Mouse (Mus musculus): Measurements from ENCODE around the gene Eef2. TPM values are rescaled to one million over a fixed set of nuclear protein-coding genes. Genes with fewer than 3 reads are reported as not detected.

The Eef2 gene
- 515 and 540 TPM in 2 replicates for polyA plus RNA-seq (2015; fragmentation: Nextera tagmentation; extraction: Ambion mirVana)

DNA sequence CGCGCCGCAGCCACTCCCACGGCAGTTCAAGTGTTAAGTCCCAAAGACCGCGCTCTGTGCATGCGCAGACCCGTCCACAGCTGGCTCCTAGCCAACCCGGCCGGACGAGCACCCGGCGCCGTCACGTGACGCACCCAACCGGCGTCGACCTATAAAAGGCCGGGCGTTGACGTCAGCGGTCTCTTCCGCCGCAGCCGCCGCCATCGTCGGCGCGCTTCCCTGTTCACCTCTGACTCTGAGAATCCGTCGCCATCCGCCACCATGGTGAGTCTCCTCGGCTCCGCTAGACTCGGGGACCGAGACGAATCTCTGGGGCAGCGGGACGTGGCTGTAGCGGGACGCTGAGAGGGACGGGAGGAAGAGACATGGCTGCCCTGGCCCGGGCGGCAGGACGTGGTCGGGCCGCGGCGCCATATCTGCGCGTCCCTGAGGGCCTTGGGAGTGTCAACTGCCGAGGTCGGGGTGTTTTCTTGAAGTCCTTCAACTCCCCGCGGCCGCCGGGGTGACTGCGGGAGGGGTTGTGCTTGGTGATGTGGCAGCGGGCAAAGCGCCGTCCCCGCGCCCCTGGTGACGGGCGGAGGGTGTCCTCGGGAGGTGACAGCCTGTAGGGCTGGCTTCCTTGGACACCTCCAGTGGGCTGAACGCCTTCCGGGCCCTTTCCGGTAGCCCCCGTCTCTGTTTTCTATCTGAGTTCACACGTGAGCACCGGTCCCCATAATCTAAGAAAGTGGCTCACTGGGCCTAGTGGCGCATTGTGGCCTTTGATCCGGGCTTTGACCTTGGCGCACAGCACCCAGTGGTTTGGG is at the start of gene Eef2:
TSS of gene Eef2 (plus strand) at position 166 of the 806 bp plus-strand sequence.
- peak within 1 kb of the TSS; percentile 94 for H3K9ac ChIP-seq
- H3K4me1 ChIP-seq (replicated peaks) = peaks cover 43% of the 10 kb centered on the region
- under 1% methylated on average over 77 of the region's 77 CpGs for WGBS
- peaks cover 41% of the 10 kb centered on the region for H3K36me3 ChIP-seq
- H3K9me3 ChIP-seq = no peaks in the 10 kb centered on the region
- H3K4me3 ChIP-seq (replicated peaks) = peak within 1 kb of the TSS; percentile 97
- ATAC-seq = peak; percentile 86
- peak within 1 kb of the TSS; percentile 92 for H3K4me2 ChIP-seq (replicated peaks)
- H3K27ac ChIP-seq = peak within 1 kb of the TSS; percentile 88
- H3K27me3 ChIP-seq (replicated peaks) = no peaks in the 10 kb centered on the region

DNA sequence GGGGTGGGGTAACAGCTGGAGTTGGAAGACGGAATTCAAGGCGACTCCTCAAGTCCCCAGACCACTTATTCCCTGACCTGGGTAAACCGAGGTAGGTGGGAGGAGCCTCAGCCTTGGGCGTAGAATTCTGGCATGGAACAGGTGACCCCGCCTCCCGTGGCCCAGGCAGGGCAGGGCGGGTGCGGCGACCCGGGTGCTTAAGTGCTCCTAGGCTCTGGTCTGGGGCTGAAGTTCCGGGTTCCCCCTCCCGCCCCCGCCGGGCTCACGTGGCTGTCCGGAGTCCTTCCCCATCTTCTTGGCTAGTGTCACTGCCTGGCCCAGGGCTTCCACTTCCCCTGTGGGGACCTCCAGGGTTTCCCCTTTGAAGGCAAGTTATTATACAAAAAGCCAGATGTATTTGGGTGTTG is 42.2 kb upstream of the Eef2 start:
- WGBS = 2% methylated on average over 16 of the region's 16 CpGs
- H3K9ac ChIP-seq = no peak overlapping the region
- no peaks in the 10 kb centered on the region for H3K9me3 ChIP-seq
- H3K4me2 ChIP-seq (replicated peaks) = peak overlapping the region; percentile 91
- H3K27me3 ChIP-seq (replicated peaks) = peaks cover 9% of the 10 kb centered on the region; the same call in 1 of the 2 replicates
- H3K4me1 ChIP-seq (replicated peaks) = peaks cover 30% of the 10 kb centered on the region
- peak overlapping the region; percentile 73; the same call in 1 of the 2 replicates for H3K27ac ChIP-seq
- no peak for ATAC-seq
- peak overlapping the region; percentile 13 for H3K4me3 ChIP-seq (replicated peaks)
- H3K36me3 ChIP-seq = no peaks in the 10 kb centered on the region

- Histone ChIP-seq H3K27me3 (replicated peaks) (peaks cover 9% of the 10 kb centered on the region; the same call in 1 of the 2 replicates), H3K9me3 (no peaks in the 10 kb centered on the region), H3K27ac (peak within 1 kb of the TSS; percentile 97), H3K9ac (peak within 1 kb of the TSS; percentile 79), H3K4me3 (replicated peaks) (peak within 1 kb of the TSS; percentile 67), H3K4me2 (replicated peaks) (peak within 1 kb of the TSS; percentile 91), H3K4me1 (replicated peaks) (peaks cover 34% of the 10 kb centered on the region), H3K36me3 (no peaks in the 10 kb centered on the region)
- no peak for ATAC-seq
- WGBS = 3% methylated on average over 41 of the region's 41 CpGs
These were observed 41.3 kb upstream of the Eef2 start, which contains the start of gene Zbtb7a for GRCm38 (mm10) chr10:81134966-81135681. TSS of gene Zbtb7a (plus strand) at chr10:81135220.

- peak; percentile 47 for ATAC-seq
- WGBS = under 1% methylated on average over 86 of the region's 86 CpGs
These were observed 40.4 kb upstream of the Eef2 start for GRCm38 (mm10) chr10:81135831-81136705.

GRCm38 (mm10) chr10:81136706-81137231 is 39.7 kb upstream of the Eef2 start:
- peak; percentile 15 for ATAC-seq
- no peaks in the 10 kb centered on the region for H3K9me3 ChIP-seq
- H3K9ac ChIP-seq = peak overlapping the region; percentile 79
- H3K27ac ChIP-seq = peak overlapping the region; percentile 97
- under 1% methylated on average over 47 of the region's 50 CpGs for WGBS
- H3K27me3 ChIP-seq (replicated peaks) = peaks cover 9% of the 10 kb centered on the region; the same call in 1 of the 2 replicates
- H3K4me2 ChIP-seq (replicated peaks) = peak overlapping the region; percentile 91
- H3K36me3 ChIP-seq = no peaks in the 10 kb centered on the region
- H3K4me1 ChIP-seq (replicated peaks) = peaks cover 47% of the 10 kb centered on the region
- H3K4me3 ChIP-seq (replicated peaks) = peak overlapping the region; percentile 67

More at GRCm38 (mm10) chr10:81135831-81136705, 40.4 kb upstream of the Eef2 start:
- H3K4me2 ChIP-seq (replicated peaks) = peak overlapping the region; percentile 91
- H3K9me3 ChIP-seq = no peaks in the 10 kb centered on the region
- H3K36me3 ChIP-seq = no peaks in the 10 kb centered on the region
- peak overlapping the region; percentile 79 for H3K9ac ChIP-seq
- H3K4me1 ChIP-seq (replicated peaks) = peaks cover 42% of the 10 kb centered on the region
- H3K4me3 ChIP-seq (replicated peaks) = peak overlapping the region; percentile 67
- peak overlapping the region; percentile 97 for H3K27ac ChIP-seq
- H3K27me3 ChIP-seq (replicated peaks) = peaks cover 9% of the 10 kb centered on the region; the same call in 1 of the 2 replicates

DNA sequence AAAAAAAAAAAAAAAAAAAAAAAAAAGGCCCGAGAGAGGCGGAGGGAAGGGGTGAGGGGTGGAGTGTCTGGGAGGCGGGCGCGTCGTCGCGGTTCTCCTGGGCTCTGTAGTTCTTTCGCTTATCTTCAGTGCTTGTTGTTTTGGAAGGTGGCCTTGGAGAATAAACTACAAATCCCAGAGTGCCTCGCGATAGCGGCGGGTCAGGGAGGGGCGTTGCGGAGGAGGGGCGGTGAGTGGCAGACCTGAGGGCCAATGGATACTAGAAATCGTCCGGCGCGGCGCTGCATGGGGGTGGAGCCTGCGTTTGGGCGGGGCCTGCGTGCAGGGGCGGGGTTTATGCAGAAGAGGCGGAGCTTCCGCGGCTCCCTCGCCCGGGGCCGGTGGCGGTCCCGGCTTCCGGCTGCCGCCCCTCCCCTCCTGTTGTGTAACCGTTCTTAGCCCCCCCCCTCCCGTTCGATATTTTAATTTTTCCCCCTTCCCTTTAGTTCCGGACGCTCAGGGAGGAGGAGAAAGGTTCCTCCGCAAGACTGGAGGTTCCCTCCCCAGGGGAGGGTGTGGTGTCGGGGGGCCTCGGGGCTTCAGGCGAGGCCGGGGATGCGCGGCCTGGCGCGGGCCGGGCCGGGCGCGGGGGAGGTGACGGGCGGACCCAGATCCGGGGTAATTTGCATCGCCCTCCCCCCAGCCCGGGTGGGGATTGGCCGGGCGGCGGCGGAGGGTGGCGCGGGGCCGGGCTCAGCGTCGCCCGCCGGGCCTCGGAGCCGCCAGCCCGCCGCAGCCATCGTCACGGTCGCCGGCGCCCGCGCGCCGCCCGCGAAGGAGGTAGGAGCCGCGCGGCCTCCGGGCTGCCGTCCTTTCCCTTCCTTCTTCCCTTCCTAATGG is 38.9 kb upstream of the Eef2 start:
- Histone ChIP-seq H3K4me3 (replicated peaks) (peak overlapping the region; percentile 67), H3K27ac (peak overlapping the region; percentile 97), H3K4me2 (replicated peaks) (peak overlapping the region; percentile 86), H3K9me3 (no peaks in the 10 kb centered on the region), H3K36me3 (no peaks in the 10 kb centered on the region), H3K4me1 (replicated peaks) (peaks cover 50% of the 10 kb centered on the region), H3K9ac (peak overlapping the region; percentile 90), H3K27me3 (replicated peaks) (peaks cover 9% of the 10 kb centered on the region; the same call in 1 of the 2 replicates)
- ATAC-seq = peak; percentile 84
- WGBS = under 1% methylated on average over 74 of the region's 89 CpGs

DNA sequence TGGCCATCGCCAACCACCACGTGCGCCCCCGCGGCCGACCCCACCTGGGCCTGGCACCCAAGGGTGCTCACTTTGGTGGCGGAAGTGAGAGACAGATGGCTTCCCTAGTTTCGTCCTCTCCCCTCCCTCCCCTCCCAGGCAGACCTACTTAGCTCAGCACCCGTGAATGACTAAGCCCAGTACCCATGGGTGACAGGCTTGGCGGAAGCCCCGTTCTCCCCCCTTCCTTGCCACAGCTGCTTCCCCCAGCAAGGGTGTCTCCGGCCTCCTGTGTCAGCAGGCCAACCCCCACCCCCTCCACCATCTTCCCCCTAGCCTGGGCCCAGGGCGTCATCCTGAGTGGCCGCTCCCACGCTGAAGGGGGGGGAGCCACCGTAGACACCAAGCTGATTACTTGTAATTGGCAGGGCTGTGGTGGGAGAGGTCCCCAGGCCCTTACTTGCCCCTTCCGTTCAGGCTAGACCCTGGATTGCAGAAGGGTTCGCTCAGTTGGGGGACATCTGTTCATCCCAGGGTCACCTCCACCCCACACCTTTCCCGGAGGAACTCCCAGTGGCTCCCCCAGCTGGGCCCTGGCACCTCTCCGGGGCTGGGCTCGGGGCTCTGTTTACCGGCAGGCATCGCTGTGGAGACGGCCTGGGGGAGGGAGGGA is 38.2 kb upstream of the Eef2 start:
- H3K4me2 ChIP-seq (replicated peaks) = peak overlapping the region; percentile 86
- H3K9ac ChIP-seq = peak overlapping the region; percentile 90
- H3K27ac ChIP-seq = peak overlapping the region; percentile 81
- H3K27me3 ChIP-seq (replicated peaks) = peaks cover 9% of the 10 kb centered on the region; the same call in 1 of the 2 replicates
- WGBS = 1% methylated on average over 24 of the region's 24 CpGs
- peaks cover under 1% of the 10 kb centered on the region for H3K36me3 ChIP-seq
- peak overlapping the region; percentile 67 for H3K4me3 ChIP-seq (replicated peaks)
- peaks cover 57% of the 10 kb centered on the region for H3K4me1 ChIP-seq (replicated peaks)
- ATAC-seq = no peak
- H3K9me3 ChIP-seq = no peaks in the 10 kb centered on the region

DNA sequence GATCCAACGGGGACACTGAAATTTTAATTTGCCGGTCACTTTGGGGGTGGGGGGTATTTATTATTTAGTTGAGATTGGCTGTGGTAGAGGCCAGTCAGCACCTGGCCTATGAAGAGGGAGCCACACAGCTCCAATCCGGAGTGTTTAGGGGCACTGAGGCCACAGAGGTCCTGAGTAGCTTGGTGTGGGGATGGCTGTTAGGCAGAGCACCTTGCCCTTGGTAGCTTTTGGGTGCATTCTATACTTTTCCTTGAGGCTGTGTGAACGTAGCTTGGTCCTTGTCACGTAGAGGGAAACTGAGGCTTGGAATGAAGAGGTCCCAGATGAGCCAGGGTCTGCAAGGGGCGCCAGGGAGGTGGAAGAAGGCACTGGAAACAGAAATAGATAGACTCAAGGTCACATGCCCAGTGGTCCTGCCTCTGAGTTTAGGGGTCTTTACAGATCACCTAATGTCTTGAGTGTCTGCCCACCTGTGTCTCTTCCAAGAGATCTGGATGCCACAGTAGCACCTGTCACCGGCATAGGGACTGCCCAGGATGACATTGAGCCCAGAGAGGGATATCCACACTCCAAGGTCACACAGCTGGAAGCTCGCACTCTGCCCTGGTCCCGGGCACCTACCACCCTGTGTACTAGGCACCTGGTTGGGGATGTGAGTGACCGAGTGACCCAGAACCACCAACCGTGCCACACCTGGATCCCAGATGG is 37.5 kb upstream of the Eef2 start:
- Histone ChIP-seq H3K27me3 (replicated peaks) (peaks cover 7% of the 10 kb centered on the region; the same call in 1 of the 2 replicates), H3K4me2 (replicated peaks) (peak overlapping the region; percentile 86), H3K4me3 (replicated peaks) (peak overlapping the region; percentile 67), H3K9ac (peak overlapping the region; percentile 90), H3K36me3 (peaks cover 8% of the 10 kb centered on the region), H3K27ac (peak overlapping the region; percentile 81), H3K9me3 (no peaks in the 10 kb centered on the region), H3K4me1 (replicated peaks) (peaks cover 58% of the 10 kb centered on the region)
- WGBS = 45% methylated on average over 11 of the region's 11 CpGs
- no peak for ATAC-seq

DNA sequence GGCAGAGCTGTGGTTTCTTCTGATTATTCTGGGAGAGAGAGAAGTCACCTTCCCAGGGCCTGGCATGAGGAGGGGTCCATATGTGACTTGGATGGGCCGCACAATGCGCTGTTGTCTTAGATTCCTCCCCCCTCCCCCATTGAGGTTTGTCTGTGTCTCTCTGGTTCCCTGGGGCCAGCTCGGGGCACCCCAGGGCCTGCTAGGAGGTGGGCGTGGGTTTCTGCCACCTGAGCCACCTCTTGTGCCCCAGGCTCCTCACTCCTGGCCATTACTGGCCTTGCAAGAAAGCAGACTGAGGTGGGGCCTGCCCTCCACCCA is 36.9 kb upstream of the Eef2 start:
- Histone ChIP-seq H3K36me3 (peaks cover 13% of the 10 kb centered on the region), H3K9ac (peak overlapping the region; percentile 90), H3K4me2 (replicated peaks) (peak overlapping the region; percentile 86), H3K4me1 (replicated peaks) (peaks cover 53% of the 10 kb centered on the region), H3K9me3 (no peaks in the 10 kb centered on the region), H3K27me3 (replicated peaks) (peaks cover 2% of the 10 kb centered on the region; the same call in 1 of the 2 replicates), H3K4me3 (replicated peaks) (peak overlapping the region; percentile 67), H3K27ac (peak overlapping the region; percentile 81)
- no peak for ATAC-seq
- WGBS = 51% methylated on average over 4 of the region's 4 CpGs

- H3K9me3 ChIP-seq = no peaks in the 10 kb centered on the region
- peak overlapping the region; percentile 67 for H3K4me3 ChIP-seq (replicated peaks)
- H3K4me1 ChIP-seq (replicated peaks) = peaks cover 52% of the 10 kb centered on the region
- H3K9ac ChIP-seq = peak overlapping the region; percentile 90
- H3K27ac ChIP-seq = peak overlapping the region; percentile 81
- H3K36me3 ChIP-seq = peaks cover 17% of the 10 kb centered on the region
- H3K4me2 ChIP-seq (replicated peaks) = peak overlapping the region; percentile 86
- H3K27me3 ChIP-seq (replicated peaks) = no peaks in the 10 kb centered on the region
- ATAC-seq = no peak
- 44% methylated on average over 8 of the region's 8 CpGs for WGBS
These were observed 36.4 kb upstream of the Eef2 start for GRCm38 (mm10) chr10:81140005-81140404.
